Mouse (Mus musculus) cerebellum, adult 11 months (tissue): Measurements from ENCODE around the gene Lancl2.

Experiments
- DNase-seq: peaks from one replicate; pipeline ENCODE4 v3.0.0; 2022

Lancl2 gene

DNA sequence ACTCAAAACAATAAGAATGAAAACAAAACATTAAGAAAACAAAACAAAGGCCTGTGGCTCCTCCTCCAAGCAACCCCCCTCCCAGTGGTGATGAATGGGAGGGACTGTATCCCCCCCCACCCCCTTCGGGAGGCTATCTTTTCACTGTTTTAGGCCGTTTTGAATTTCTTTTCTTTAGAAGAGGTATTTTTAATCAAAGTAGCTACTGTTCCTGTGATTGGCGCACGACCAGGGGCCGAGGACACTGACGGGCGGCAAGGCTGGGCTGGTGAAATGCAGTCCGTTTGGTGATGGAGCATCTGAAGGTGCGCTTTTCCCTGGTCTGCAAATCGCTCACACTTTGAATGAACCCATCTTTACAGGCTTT, at the start of gene Lancl2:
Lancl2 (plus strand) TSS at position 165 of the 367 bp plus-strand sequence.
- peak; percentile 64 for DNase-seq

DNA sequence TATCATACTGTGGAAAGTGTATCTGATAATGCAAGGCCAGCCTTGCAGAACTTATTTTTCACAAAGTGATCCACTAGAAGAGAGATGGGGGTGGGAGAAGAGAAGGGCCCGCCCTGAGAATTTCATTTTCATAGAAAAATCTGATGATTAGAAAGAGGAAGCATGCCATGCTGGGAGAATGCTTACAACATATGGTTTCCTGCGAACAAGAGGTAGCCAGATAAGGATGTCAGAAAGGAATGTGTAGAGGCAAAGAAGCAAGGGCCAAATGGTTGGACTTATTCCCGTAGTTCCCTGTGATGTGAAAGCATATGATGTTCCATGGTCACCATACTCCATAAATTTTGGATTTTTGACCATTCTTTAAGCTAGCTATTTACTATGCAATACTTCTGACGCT, 41.0 kb upstream of the Lancl2 start:
- DNase-seq, result no peak

DNA sequence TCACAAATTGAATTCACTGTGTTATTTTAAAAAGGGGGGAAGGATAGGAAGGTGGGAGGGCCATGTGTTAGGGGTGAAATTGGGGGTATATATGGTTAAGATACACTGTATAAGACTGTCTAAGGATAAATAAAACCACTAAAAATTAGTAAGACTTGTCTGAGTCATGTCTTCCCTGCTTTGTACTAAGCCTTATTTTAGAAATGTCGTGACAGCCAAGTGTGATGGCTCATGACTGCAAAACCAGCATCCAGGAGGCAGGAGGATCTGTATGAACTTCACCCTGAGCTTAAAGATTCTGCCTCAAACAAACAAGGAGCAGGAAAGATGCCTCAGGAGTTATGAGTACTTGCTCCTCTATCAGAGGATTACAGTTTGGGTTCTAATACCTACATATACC, 18.2 kb upstream of the Lancl2 start:
- DNase-seq, result no peak

DNA sequence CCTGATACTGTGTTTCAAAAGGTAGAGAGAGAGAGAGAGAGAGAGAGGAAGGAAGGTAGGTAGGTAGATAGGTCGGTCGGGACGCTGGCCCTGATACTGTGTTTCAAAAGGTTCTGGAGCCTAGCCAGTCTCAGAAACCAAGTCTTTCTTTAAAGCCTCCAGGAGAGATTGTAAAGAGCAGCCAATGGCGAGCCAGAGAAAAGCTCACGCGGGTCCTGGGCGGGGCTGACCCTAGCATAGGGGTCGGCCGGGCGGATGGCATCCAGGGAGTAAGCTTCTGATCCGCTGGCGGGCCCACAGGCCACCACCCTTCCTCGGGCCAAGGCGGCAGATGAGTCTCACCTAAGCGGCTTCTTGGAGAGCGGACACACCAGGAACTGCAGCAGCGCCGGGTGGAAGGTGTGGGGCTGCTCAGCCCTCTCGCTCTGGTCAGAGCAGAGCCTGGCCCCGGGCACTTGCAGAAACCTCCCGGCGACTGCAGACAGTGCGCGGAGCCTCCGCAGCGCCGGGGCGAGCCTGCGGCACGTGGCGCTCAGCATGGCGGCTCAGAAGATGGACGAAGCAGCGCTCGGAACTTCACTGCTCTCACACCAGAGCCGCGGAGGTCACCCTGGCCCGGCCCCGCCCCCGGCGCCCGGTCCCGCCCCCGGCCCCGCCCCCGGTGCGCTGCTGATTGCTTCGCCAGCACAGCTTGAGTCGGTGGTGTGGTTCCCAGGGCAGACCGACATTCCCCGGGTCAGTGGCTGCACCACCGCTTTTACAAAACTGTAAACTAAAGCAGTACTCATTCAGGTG, 10.7 kb upstream of the Lancl2 start, which contains the start of gene Pyurf:
Pyurf (minus strand) TSS at position 612 of the 795 bp plus-strand sequence.
- DNase-seq, result peak; percentile 83

DNA sequence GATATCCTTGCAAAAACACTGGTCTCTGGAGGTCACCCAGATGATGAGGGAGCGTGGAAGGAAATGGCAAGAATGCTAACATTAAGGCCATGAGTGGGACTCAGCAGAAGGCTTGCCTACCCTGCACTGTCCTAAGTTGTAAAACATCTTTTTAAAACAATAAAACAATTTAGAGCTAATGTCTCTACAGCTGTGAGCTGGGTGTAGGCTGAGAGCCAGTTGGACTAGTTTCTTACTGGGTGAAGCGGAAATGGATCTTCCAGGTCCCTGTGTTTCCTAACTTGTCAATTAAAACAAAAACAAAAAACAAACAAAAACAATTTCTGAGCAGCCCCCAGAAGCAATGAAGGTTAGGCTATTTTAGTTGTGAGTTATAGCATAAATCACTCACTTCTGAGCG, 9.2 kb upstream of the Lancl2 start:
- no peak for DNase-seq

DNA sequence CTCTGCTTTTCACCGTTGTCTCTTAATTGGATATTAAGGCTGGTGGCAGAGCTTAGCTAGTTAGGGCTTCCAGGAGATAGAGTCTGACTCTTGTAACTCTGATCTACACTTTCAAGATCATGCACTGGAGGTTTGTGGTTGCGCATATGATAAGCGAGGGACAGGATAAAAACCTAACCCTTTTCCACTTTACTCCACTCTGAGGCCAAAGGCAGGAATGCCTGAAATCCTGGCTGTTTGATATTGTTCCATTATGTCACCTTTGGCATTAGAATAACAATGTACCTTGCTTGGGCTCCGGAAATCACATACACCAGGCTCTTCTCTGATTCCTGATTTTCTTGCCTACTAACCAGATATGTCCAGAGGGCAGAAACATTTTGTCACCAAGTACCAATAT, 654 bp upstream of the Lancl2 start:
- DNase-seq, result no peak

DNA sequence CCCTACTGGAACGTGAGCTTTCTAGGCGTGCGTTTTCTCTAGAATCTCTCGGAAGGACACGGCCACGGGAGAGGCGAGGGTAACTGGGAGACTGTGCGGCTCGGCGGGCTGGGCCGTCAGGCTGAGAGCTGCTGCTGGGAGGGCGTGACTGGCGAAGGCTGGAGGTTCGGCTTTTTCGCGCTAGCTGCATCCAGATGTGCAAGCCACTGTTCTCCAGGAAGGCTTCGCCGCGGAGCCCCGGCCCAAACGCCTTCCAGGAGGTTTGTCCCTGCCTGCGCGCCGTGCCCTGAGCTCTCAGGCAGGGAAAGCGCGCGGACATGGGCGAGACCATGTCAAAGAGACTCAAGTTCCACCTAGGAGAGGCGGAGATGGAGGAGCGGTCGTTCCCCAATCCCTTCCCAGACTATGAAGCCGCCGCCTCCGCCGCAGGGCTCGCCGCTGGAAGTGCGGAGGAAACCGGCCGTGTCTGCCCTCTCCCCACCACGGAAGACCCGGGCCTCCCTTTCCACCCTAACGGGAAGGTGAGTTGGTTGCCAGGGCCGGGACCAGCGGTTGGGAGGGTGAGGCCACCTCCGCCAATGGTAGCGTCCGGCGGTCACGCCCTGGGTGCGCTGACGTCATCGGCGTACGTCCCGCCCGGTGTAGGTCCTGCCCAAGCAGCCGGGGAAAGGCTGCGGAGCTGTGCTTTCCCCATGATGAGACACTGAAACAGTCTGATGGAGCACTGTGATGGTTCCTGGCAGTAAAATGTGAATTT, 581 bp downstream of the Lancl2 start:
- peak; percentile 98 for DNase-seq

DNA sequence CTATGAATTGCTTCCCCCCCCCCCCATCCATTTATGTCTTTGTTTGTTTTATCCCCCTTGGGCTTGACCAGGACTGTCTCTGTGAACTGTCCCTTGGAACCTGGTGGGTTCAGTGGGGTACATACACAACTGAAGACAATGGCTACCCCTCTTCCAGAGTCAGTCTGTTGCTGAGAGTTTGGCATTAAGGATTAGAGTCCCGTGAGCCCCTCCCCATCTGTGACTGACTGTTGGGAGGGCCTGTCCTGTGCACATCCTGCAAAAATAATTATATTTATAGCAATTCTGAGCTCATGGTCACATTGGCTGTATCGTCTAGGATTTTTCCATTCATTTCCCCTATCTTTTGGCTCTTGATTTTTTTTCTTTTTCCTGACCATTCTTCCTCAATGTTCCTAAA, 1.4 kb downstream of the Lancl2 start:
- DNase-seq, result no peak

DNA sequence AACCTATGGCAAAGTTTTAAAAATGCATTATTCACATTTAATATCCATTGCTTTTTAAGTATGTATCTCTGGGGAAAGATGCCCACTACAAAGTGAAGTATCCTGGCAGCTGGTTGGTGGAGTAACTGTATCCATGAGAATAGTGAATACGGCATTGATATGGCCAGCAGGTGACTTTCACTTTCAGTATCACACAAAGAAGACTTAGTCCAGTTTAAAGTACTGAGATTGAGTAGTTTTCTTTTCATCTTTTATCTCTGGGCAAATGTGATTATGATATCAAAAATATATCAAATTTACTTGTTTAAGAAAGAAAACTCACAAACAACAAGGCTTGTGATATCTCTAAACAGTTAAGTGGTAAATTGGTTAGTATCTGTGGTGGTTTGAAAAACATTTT, 4.4 kb downstream of the Lancl2 start:
- no peak for DNase-seq

DNA sequence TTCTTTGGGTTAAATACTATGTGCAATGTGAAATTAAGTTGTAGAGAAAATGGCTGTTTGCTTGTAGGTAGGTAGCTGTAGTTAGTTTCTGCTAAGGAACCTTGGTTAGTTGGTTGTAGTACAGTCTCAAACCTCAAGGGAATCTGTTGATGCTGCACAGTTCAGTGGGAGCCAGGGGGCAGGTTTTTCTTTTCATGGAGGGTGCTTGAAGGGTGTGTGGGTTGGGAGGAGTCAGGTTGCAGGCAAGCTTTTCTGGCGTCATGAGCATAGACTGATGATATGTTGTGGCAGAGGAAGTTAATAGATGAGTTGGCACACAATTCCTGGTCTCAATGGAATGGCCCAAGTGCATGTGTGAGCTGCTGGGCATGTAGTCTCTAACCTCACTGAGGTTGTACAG, 9.4 kb downstream of the Lancl2 start:
- no peak for DNase-seq

DNA sequence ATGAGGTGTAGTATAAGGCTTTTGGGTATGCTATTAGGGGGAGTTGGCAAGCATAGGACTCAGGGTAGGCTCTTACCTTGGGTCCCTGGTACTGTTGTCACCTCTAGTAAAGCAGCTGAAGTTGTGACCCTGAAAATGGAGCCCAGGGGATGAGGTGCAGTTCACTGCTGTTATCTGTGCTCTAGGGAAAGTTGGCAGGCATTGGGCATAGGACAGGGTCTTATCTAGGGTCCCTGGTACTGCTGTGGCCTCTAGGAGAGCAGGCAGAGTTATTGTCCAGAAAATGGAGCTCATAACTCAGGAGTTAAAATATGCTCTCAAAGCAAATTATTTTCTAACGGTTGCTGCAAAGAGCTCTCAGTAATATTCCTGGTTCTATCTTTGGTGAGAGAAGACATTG, 19.0 kb downstream of the Lancl2 start:
- no peak for DNase-seq

DNA sequence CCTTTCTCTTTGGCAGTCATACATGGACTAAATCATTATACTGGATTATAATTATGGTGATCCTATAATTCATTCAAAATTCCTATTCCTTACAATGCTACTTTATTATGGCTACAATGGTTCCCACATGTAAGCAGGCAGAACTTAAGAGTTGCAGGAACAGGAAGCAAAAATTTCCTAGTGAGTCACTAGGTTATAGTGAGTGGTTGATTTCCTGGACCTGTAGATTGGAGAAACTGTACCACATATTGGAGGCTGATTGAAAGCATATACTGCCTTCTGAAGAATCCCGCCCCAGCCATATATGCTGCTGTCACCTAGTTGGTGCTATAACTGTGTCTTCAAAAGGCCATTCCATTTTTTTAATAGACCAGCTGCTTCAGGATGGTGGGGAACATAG, 40.4 kb downstream of the Lancl2 start:
- no peak for DNase-seq

DNA sequence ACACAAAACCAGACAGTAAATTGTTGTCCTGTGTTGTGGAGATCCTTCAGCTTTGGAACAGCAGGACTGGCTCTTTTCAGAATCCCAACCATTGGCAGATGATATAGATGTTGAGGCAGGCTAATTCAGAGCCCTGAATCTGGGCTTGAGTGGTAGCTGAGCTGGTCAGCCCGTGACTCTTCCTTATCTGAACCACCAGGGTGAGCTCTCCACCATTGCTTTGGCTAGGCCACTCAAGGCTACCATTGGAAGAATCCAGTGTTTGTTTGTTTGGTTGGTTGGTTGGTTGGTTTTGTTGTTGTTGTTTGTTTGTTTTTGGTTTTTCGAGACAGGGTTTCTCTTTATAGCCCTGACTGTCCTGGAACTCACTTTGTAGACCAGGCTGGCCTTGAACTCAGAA, 41.0 kb downstream of the Lancl2 start:
- no peak for DNase-seq

DNA sequence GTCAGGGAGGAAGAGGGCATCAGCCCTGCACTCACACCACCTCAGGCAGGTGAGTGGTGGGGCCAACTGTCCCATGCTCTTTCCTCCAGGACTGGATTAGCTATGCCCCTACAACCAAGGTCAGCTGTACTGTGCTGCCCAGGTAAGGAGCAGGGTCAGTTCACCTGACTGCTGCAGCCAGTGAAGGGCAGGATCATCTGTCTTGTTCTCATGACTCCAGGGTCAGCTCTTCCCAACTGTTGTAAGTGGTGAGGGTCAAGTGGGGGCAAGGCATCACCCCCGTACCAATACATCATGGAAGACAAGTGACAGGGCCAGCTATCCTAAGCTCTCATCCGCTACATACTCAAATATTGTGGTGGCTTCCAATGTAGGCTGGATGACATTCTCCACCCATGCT, 41.8 kb downstream of the Lancl2 start:
- no peak for DNase-seq

DNA sequence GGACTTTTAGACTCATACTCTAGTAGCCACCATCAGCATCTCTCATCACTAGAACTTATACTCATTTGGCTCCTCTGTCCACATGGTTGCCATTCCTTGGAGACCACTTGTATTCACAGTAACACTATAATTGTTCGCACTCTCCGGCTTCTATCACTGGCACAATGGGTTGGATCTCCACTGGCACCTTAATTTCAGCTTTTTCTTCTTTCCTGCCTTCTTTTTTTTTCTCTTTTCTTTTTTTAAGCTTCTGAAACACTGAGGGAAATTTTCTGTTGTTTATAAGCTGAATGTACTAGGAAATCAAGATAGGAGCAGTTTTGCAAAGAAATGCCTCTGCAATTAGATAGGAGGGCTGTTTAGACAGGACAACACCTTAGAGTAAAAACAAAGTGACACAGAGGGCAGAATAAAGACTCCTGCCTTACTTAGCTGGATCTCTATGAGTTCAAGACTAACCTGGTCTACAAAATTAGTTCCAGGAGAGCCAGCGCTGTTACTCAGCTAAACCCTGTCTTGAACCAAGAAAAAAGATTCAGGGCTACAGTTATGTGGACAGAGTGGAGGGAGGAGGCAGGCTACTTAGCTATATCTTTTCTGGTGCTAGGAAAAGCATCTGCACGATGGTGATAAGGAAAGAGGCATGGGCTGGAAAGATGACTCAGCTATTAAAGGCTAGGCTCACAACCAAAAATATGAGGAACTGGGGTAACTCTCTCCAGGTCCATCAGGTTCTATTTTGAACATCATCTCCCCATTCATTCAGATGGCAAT, 42.8 kb downstream of the Lancl2 start:
- no peak for DNase-seq

DNA sequence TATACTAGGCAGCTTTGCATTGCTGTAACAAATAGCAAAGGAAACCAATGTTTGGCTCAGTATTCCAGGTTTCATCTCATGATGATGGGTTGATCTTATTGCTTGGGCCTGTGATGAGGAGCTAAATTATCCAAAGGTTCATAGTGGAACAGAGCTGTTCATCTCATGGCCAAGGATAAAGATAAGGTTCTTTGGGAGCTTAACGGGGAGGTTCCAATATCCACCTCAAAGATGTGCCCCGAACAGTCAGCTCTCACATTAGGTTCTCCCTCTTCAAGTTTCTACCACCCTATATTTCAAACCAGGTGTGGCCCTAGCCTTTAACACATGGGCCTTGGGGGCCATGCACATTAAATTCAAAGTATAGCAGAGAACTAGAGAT, 43.4 kb downstream of the Lancl2 start:
- no peak for DNase-seq

DNA sequence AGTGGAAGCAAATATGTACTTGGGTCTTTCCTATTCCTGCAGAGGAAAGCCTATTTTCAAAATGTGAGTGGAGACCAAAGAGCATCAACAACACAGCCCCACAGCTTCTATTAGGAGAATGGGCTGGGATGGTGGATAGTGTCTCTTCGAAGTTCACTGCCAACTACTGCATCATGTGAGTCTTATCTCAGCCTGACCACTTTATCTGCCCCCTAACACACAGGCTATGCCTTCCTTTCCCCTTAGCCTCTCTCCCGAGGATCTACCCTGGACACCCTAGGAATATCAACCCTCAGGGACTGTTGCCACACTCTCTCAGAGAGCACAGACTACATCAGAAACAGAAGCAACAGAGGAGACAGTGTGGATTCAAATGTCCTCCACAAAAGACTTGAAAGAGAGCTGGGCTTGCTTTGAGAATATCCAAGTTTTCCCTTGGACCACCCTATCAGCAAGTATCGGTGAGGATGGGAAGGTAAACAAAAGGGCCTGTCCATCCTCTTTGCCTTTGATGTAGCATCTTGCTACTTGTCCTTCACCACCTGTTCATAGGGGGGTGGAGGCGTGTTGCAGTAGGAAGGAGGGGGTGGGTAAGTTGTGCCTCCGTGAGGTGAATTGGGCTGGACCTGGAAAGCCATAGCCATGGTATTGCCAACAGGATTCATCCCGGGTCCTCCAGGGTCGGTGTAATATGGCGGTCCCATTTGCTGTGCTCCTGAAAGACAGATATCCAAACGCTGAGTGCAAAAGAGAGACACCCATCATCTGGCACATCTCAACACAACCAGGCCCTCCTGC, 51.8 kb downstream of the Lancl2 start:
- DNase-seq, result no peak

DNA sequence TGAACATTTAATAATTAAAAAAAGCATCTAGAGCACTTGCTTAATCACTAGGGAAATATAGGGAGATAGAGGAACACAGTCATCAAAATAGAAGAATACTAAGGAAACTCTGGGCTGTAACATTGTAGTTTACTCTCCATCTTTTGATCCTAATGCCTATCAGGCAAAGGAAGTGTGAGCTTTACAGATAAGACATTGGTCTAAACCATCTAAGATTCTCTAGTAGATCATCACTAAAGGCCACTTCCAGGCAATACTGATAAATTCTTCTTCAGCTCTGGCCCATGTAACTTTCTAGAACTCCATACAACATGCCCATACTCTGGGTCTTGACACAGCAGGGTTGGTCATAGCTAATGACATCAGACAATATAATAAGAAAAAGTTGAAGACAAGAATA, 60.7 kb downstream of the Lancl2 start:
- no peak for DNase-seq

DNA sequence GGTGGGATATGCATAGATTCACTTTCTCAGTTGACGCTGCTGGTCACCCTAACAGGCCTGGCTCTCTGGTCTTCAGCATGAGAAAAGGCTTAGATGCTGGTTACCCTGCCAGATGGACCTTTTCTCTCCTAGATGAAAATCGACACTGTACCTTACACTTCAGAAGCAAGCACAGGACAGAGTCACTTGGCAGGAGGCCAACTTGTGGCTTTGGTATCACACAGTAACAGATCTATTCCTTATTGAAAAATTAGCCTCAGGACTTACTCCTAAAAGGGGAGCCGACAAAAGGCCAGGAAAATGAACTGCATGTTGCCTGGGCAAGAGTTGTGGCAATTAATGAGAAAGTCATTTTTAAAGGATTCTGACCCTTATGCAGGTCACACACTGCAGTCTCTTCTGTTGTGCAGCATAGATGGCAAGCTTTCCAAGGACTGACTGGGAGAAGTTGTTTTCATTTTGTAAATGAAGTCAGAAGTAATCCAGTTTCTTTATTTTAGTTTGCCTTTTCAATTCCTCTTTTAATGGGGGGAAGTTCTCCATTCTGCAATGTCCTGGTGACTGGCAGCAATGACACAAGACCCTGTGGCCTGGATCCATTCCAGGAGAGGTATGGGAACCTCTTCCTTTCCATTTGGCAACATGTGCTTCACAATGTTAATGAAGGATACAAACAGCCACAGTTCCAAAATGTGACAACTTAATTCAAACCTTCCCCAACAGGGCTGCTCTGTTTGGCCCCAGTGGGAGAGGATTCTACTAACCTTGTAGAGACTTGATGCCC, 62.9 kb downstream of the Lancl2 start:
- peak; percentile 15 for DNase-seq

DNA sequence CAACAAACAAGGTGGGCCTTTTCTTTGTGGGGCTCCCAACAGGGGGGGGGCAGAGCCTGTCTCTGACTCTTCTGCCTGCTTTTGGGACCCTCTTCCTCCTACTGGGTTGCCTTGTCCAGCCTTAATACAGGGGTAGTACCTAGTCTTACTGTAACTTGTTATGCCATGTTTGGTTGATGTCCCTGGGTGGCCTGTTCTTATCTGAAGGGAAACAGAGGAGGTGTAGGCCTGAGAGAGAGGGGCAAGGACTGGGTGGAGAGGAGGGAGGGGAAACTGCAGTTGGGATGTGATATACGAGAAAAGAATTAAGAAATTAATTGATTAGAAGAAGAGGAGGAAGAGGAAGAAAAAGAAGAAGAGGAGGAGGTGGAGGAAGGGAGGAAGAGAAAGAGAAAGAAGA, 63.9 kb downstream of the Lancl2 start:
- no peak for DNase-seq

DNA sequence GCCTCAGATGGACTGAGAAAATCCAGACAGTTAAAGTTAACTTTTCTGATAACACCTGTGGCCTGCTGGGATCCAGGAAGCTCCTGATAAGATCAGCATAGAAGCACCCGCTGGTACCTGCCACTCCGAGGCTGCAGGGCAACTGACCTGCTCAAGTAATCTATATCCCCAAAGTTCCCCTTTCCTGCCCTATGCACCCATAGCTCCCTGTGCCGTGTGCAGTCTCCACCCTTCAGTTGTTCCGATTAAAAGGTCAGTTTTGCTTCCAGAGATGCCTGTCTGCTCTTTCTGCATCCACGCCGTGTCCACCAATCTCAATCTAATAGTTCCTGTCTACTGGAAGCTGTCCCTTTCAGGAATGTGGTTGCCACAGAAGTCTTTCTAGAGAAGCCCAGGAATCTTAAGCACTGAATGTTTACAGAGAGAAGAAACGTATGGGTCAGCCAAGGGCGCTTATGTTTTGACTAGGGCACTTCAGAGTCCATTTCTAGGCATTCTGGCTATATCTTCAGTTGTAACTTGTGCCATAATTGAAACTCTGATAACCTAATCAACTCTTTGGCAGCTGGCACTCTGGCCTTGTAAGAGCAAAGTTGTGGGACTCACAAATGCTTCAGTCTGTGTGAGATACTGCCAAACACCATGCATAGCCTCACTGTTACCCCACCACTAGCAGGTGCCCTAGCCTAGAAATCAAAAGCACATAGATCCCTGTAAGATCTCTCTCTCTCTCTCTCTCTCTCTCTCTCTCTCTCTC, 65.0 kb downstream of the Lancl2 start:
- no peak for DNase-seq
